Mouse (Mus musculus) embryo, embryonic 10 days (tissue): ENCODE data around the gene Sec24a.
A peak's percentile ranks its signal among the peaks of the same experiment; 100 is the strongest.
"Not testable (repeated sequence)": the region's sequence is repeated elsewhere in the genome, so short reads cannot be mapped to it uniquely, and the experiment has no call there.

ENCODE experiments used
- DNase-seq: peaks from one replicate; pipeline ENCODE4 v3.0.0-alpha.2; 2015; ENCODE audit warnings: low spot score

Gene Sec24a

DNA sequence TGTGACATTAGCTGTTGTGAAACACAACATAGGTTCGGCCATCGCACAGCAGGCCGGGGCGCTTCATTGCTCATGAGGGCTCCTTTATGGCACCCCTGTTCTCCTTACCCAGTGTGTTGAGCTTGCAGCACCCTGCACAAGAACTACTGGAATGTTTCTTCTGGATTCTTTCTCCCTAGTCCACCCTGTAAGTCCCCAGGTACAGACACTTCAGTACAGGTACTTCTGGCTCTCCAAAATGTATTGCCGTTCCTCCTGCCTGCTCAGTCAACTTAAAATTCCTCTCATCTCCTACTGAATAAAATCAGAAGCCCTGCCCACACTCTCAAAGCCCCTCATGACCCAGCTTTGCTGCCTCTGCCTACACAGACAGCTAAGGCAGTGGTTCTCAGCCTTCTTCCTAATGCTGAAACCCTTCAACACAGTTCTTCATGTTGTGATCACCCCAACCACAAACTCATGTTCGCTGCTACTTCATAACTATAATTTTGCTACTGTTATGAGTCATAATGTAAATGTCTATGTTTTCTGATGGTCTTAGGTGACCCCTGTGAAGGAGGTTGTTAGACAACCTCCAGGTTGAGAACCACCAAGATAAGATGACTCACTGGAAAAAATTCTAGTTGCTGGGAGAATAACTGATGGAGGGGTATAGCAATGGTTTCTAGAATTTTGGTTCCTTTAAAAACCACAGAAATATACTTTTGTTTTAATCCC lies 3.3 kb downstream of the Sec24a start:
- DNase-seq: no peak

DNA sequence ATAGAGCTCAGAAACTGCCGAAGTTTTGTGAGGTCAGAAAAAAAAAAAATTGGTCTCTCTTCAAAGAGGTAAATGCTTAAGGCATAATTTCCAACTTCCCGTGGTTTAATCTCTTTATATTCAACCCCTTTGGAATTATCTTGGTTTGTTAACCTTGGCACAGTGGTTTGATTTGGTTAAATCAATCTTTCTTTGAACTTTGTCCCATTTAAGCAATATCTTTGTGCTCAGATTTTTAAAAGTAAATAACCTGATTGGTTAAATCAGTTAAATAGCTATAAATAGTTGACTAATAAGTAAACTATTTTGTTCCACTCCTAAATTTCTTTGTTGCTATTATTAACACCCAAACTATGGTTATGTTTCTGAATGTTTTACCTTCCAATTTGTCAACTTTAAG lies 4.2 kb downstream of the Sec24a start:
- no peak for DNase-seq

DNA sequence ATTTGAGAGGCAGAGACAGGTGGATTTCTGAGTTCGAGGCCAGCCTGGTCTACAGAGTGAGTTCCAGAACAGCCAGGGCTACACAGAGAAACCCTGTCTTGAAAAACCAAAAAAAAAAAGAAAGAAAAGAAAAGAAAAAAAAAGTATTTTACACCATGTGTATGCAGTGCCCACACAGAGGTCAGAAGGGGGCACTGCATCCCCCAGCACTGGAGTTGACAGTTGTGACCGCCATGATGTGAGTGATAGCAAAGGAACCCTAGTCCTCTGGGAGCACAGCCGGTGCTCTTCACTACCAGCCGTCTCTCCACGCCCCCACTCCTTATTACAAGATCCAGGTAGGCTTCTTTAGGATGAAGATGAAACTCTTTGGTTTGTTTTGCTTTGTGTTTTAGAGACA lies 5.2 kb downstream of the Sec24a start:
- not testable (repeated sequence) for DNase-seq

DNA sequence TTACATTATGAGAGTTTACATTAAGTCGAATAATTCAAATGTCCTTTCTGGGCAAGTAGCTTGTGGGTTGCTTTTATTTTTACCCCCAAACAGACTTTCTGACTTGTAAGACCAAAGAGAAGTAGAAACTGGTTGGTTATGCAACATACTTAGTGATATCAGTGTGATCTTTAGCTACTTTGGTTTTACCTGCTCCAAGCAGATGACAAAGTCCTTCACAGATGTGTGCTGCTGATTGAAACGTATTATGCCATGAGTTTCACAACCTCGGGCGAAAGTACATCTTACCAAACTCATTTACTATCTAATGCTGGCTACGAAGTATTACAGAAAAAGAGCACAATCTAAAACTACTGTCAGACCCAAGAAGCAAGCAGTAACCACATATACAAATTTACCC lies 5.8 kb downstream of the Sec24a start:
- no peak for DNase-seq

DNA sequence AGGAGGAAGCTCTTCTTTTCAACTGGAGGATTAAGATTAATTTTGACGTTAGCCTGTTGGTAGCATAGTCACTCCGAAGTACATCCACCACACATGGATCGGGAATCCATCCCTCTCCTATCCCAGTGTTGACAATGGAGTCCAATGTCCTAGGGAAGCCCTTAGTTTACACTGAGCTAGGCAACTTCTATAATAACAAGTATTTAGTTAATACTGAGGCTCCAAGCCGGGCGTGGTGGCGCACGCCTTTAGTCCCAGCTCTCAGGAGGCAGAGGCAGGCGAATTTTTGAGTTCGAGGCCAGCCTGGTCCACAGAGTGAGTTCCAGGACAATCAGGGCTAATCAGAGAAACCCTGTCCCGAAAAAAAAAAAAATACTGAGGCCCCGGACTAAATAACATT lies 6.4 kb downstream of the Sec24a start:
- DNase-seq: no peak

DNA sequence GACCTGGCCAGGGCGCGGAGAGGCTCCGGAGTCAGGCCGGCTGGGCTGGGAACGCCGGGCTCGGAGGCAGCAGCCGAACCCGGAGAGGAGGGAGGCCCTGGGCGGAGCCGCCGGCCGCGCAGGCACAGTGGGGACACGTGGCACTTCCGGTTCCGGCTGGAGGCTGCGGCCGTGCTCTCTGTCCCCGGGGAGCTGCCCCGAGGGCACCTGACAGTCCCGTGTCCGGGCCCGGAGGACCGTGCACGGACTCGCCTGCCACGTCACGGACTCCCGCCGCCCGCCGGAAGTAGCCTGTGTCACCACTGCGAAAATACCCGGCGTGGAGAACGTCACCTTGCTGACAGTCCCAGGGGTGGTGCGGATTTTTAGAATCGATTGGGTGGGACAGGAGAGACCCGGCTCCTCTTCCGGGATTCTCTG lies 7.1 kb downstream of the Sec24a start:
- peak; percentile 95 for DNase-seq

DNA sequence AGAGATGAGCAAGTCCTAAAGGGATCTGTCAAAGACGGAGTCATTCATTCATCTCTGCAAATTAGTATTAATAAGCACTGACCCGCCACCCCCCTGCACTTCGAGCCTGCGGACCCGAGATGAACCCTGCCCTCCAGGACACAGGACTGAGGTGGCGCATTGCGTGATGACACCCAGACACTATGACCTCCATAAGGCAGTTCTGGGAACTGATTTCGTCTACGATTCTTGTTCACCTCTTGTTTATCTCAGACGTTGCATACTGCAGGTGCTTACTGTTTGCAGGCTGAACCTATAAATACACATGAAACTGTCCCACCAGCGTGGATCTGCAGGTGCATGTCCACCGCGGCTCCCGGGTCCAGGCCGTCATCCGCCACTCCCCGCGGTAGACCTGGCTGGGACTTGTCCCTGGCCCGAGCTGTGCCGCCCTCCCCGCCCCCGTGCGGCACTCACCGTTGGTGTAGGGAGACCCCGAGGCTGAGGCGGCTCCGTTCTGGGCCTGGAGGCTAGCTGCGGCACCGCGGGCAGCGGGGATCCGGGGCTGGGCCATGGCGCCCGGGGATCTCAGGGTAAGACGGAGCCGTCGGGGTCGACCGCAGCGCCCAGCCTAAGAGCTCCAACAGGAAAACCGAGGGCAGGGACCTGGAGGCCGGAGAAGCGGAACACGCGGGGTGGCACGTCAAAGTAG lies 7.7 kb downstream of the Sec24a start:
- peak; percentile 26 for DNase-seq

DNA sequence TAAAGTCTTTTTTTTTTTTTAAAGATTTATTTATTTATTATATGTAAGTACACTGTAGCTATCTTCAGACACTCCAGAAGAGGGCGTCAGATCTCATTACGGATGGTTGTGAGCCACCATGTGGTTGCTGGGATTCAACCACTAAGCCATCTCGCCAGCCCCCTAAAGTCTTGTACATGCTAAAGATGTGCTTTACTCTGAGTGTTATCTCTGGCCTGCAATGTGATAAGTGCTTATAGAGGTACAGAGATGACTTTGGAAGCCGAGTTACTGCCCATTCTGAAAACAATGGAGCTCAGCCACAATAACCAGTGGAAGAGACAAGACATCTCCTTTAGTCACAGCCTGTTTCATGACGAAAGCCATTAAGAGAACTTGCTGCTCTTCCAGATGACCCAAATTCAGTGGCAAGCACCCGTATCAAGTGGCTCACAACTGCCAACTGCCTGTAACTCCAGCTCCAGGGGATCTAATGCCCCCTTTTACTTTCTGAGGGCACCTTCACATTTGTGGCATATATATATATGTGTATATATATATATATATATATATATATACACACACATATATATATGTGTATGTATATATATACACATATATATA lies 11.7 kb downstream of the Sec24a start:
- DNase-seq: not testable (repeated sequence)

DNA sequence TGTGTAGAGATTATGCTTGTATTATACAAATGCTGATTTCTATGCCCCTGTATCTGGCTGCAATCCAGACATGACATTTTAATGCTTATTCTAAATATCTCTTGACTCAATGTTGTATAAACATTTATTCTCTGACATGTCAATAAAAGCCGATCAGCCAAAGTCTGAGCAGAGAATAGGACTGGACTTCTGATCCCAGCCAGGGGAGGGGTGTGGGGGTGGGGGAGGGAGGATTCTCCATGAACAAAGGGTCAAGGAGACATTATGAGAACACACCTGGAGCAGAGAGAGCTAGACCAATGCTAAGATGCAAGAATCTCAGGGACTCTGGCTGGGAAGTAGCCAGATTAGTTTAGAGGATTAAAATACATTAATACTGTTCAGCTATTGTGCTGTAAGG lies 17.3 kb downstream of the Sec24a start:
- no peak for DNase-seq

DNA sequence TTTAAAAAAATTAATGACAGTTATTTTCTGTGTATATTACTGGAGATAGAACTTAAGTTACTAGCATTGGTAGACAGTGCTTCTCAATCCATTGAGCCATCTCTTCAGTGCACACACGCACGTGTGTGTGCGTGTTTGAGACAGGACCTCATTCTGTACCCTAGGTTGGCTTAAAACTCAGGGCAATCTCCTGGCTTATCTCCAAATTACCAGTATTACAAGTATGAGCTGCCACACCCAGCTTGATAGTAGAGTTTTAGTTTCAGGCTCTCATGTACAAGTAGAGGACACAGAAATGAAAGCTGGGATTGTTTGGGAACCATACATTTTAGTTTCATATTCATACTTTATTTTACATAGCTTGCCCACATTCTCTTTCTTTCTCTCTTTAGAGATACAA lies 22.7 kb downstream of the Sec24a start:
- no peak for DNase-seq

DNA sequence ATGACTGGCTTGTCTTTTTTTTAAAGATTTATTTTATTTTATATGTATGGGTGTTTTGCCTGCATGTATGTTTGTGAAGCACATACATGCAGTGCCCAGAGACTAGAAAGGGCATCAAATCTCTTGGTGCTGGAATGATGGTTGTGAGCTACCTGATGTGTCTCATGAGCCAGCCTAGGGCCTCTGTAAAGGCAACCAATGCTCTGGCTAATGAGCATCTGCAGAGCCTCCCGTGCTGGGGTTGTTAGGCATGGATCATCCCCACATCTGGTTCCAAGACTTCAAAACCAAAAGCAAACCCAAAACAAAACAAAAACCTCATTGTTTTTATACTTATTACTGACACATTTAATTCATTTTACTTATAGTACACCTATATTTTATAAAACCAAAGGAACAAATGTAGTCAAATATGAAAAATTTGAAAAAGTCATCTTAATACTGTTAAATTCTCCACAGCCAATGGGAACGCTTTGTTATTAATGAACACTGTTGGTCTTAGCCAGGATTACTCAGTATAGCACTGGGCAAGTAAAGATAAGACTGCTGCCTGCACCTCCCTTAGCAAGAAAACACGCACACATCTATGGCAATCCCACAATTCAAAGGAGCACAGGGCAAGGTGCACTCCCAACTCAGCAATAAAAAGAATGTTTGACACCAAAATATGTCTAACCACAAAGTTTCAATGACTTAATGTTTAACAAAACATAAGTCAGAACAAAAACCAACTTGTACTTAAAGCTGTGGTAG lies 24.6 kb downstream of the Sec24a start:
- DNase-seq: no peak

DNA sequence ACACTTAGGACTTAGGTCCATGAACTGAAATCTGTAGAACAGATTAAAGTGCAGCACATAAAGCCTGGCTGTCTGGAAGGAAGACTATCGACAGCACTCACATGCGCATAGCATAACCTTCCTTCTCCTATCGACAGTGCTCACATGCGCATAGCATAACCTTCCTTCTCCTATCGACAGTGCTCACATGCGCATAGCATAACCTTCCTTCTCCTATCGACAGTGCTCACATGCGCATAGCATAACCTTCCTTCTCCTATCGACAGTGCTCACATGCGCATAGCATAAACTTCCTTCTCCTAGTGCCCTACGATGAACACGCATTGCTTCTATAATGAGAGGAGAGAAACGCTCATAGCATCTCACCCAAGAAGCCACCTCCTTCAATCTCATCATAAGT lies 29.2 kb downstream of the Sec24a start:
- not testable (repeated sequence) for DNase-seq

DNA sequence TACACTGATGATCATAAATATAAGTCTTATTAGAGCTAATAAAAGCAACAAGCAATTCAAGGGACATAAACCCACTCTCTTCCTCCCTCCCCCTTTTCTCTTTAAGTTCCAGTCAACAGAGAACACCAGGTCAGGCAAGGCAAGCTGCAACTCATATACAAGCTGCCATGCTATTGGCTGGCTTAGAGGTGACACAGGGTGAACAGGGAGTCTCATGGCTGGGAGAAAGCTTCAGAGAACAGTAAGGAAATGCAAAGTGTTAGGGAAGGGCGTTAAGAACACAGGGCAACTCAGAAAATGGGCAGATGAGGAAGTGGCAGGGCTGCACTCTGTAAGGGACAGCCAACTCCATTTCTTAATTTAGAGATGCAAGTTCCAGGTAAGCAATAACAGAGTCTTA lies 30.6 kb downstream of the Sec24a start:
- no peak for DNase-seq

DNA sequence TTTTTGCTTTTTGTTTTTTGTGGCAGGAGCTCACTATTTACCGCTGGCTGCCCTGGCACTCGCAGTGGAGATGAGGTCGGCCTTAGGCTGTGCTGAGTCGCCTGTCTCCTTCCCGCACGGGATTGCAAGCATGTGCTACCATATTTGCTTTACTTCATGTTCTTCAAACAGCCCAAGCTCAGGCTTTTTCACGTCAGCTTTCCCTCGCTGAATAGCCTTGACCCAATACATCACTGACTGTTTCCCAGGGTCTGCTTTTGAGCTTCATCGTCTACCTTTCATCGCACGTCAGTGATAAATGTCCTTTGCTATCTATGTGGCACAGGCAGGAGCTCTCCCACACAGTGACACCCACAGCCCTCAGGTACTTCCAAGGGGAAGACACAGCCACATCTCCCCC lies 42.4 kb downstream of the Sec24a start:
- no peak for DNase-seq

DNA sequence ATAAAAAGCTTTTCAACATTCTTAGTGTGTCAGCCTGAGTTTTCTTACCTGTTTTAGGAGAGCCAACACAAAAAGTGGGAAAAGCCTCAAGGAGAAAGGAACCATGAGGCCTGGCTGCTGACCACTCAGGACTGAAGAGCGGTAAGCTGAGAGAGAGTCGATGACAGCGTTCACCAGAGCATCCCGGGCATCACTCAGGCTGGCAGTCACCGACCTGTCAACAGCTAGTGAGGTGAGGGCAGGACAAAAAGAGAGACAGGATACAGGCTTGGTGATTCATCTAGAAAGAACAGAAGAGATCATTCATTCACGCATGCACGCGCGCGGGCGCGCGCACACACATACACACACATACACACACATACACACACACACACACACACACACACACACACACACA lies 56.4 kb downstream of the Sec24a start:
- no peak for DNase-seq

DNA sequence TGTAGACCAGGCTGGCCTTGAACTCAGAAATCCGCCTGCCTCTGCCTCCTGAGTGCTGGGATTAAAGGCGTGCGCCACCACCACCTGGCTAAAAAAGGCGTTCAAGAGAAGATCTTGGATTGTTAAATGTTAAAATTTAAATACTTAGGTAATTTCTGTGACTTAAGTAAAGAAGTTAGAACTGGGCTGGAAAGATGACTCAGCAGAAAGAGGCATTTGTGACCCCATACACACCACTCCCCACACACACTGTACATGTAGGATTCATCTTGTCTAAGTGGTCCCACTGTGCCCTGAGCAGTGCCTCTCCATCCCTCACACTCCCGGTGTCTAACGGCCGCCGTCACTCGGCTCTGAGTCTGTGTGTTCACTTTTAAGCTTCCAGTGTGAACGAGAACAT lies 57.0 kb downstream of the Sec24a start:
- DNase-seq: no peak

DNA sequence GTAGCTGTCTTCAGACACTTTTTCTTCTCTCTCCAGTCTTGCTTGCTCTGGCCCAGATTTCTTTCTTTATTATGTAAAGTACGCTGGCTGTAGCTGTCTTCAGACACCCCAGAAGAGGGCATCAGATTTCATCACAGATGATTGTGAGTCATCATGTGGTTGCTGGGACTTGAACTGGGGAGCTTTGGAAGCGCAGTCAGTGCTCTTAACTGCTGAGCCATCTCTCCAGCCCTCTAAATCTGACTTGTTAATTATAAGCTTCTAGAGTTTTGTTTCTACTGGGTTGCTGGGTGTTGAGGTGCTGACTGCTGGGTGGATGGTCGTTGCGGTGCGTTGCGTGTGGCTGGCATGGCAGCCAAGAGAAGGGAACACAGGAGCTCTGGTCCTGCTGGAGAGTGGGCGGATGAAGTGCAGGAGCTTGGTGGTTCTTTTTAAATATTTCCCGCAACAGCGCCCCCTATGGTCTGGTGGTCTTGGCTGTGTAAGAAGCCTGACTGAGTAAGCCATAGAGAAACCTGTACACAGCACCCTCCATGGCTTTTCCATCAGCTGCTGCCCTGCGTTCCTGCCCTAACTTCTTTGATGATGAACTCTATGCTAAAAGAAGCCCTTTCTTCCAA lies 59.9 kb downstream of the Sec24a start:
- DNase-seq: peak; percentile 22

DNA sequence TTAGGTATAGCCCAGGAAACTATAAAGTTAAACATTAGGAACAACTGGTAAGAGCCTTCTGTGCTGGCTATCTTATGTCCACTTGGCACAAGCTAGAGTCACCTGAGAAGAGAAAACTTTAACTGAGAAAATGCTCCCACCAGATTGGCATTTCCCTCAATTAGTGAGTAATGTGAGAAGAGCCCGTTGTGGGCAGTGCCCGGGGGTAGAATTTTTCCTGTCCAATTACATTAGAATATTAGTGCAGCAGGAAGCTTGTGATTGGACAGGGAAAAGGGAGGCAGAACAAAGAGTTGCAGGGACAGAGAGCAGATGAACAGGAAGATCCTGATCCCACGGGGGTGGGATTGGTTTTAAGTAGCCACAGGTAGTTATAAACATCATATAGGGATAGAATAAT lies 60.6 kb downstream of the Sec24a start:
- no peak for DNase-seq

DNA sequence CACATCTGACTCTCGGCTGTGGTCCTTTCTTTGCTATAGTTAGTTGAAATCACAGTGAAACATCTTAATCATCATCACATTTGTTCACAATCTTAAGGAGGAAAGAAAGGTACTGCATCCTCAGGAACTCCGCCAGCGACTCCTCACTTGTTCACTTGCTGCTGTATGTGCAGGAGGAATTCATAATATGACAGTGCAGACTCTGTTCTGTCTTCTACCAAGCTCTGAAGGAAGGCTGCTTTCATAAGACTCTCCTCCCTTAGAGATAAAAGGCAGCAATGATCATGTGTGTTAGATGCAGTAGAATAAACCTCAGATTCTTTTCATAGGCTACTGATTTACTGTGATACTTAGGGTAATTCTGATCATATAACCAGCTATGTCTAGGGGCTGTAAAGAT lies 68.5 kb downstream of the Sec24a start:
- DNase-seq: no peak

DNA sequence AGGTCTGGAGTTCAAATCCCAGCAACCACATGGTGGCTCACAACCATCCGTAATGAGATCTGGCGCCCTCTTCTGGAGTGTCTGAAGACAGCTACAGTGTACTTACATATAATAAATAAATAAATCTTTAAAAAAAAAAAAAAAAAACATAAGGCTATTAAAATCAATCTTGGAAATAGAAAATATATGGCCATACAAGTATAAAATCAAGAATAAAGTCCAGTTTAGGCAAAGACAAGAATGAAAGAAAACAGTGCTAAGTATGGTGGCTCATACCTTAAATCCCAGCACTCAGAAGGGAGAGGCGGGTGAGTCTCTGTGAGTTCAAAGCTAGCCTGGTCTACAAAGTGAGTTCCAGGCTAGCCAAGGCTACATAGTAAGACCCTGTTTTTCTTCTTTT lies 72.8 kb downstream of the Sec24a start:
- DNase-seq: not testable (repeated sequence)

DNA sequence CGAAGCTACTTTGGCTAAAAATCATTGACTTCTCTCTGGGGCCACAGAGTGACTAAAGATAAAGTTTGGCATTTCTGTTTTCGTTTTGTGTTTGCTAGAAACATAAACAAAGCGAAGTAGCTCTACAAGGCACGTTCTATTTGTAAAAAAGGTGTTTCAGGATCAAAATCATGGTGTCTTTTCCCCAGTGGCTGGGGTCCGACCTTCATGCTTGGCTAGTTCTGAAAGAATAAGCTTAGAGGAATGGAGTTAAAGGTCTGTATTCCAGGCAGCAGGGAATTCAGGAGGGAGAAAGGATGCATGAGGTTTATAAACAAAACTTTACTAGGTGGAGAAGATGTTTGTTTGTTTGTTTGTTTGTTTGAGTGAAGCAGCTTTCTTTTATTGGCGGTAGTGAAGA lies 74.1 kb downstream of the Sec24a start:
- no peak for DNase-seq
